Mouse (Mus musculus): ENCODE measurements around the gene Snca.

DNA sequence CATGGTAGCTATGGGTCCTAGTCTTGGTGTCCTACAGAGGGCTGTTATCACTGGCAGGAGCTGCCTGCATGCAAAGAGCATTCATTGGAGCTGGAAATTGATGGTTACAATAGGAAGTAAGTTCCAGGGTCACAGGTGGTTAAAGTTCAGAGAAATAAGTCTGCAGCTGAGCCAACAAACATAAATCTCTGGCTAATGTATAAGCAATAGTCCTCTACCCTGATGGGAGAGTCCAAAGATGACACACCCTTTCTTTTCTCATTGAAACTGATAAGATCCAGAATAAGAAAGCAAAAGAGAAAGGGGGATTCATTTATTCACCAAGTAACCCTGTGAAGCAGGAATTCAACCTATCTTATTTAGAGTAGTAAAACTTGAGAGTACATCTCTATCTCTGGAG lies 83.7 kb downstream of the Snca start:
- TF ChIP-seq TAL1 (IDR thresholded peaks at IDR 0.05; ENCODE audit: low read length) (no peak), GATA1 (IDR thresholded peaks at IDR 0.05; ENCODE audit: low read length) (no peak)
